Mouse (Mus musculus) MEL (cell line): Measurements from ENCODE around the gene Acad11.

Experiments used
- CHD1 ChIP-seq: IDR thresholded peaks from 2 replicates; pipeline ENCODE4 v1.6.1; 2012; ENCODE audit warnings: low read depth, mild to moderate bottlenecking, inconsistent platforms, low read length, improper control_type of control experiment
- CTCF ChIP-seq, 3 experiments: IDR thresholded peaks in 2 of 3; conservative IDR thresholded peaks in 1 of 3; 2 replicates each; pipeline ENCODE4 v1.5.1; 2011 to 2012; ENCODE audit warnings: low read length in 3 of 3, low read depth in 2 of 3, mild to moderate bottlenecking in 2 of 3, improper control_type of control experiment in 1 of 3, inconsistent platforms in 1 of 3, mixed read lengths in 1 of 3, moderate library complexity in 1 of 3; ENCODE audit not compliant: control insufficient read depth in 1 of 3, insufficient read depth in 1 of 3, poor library complexity in 1 of 3, severe bottlenecking in 1 of 3
- EP300 ChIP-seq, 2 experiments: IDR thresholded peaks; 2 replicates each; pipeline ENCODE4 v1.6.1; 2011; ENCODE audit warnings: improper control_type of control experiment in 2 of 2, low read length in 2 of 2, low read depth in 1 of 2, mild to moderate bottlenecking in 1 of 2
- NELFE ChIP-seq: IDR thresholded peaks from 2 replicates; pipeline ENCODE4 v1.6.1; 2011; ENCODE audit warnings: low read depth, low read length, improper control_type of control experiment
- POLR2A ChIP-seq, 2 experiments: IDR thresholded peaks; 2 replicates each; pipeline ENCODE4 v1.6.1; 2011 to 2012; ENCODE audit warnings: low read length in 2 of 2, mild to moderate bottlenecking in 2 of 2, control low read depth in 1 of 2, improper control_type of control experiment in 1 of 2, low read depth in 1 of 2, moderate library complexity in 1 of 2; ENCODE audit not compliant: control insufficient read depth in 1 of 2, insufficient read depth in 1 of 2, poor library complexity in 1 of 2
- POLR2AphosphoS2 ChIP-seq: IDR thresholded peaks from 2 replicates; pipeline ENCODE4 v1.6.1; 2011; ENCODE audit warnings: low read length, improper control_type of control experiment

DNA sequence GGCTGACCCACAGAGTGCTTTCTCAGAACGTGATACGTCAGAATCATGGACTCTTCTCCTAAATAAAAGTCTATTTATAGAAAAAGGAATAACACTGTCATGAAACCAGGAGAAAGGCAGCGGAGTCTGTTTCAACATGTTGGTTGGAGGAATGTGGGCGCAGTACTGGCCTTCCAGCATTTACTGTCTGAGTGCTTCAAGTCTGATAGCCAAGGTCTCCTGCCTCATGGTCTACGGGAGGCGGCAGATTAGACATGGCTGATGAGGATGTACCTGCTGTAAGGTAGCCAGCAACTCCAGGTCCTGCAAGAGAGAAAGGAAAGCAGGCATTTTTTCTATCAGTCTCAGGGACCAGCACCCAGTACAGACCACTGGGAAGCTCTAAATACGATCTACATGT is 88.9 kb downstream of the Acad11 start:
- no peak for TF ChIP-seq POLR2A (IDR thresholded peaks at IDR 0.05; ENCODE audit: control insufficient read depth in 1 of 2, insufficient read depth in 1 of 2, low read depth in 1 of 2, low read length in 2 of 2, poor library complexity in 1 of 2)
- TF ChIP-seq CTCF (IDR thresholded peaks at IDR 0.05 in 2 of 3, conservative IDR thresholded peaks at IDR 0.05 in 1 of 3; ENCODE audit: control insufficient read depth in 1 of 3, insufficient read depth in 1 of 3, low read depth in 2 of 3, low read length in 3 of 3, poor library complexity in 1 of 3, severe bottlenecking in 1 of 3), result no peak
- no peak for TF ChIP-seq EP300 (IDR thresholded peaks at IDR 0.05; ENCODE audit: low read depth in 1 of 2, low read length in 2 of 2)
- TF ChIP-seq CHD1, result no peak
- no peak for TF ChIP-seq NELFE
- TF ChIP-seq POLR2AphosphoS2, result no peak
